In genomic region chr11:97103163-97104090, GRCm38 (mm10) we compare ENCODE assay signal across 21 mouse cellular contexts. TPM values are rescaled to one million over a fixed set of nuclear protein-coding genes. Genes with fewer than 3 reads are reported as not detected.
A peak's percentile ranks its signal among the peaks of the same experiment; 100 is the strongest.
DNase-seq lines count a peak whose midpoint lies in the region; ATAC-seq and TF ChIP-seq lines count a peak whose summit lies in the region.
"Had no signal": no experiment of that assay in that cellular context is flagged by ENCODE, and none has a peak within 500 bp of the region (broad histone marks: within the 10 kb centered on the region; RNA-seq: fewer than 3 reads in every experiment).

No protein-coding gene starts in this region.

- peaks cover 7% of the 10 kb centered on the region for H3K4me1 ChIP-seq in limb, embryonic 10.5 days
- H3K4me1 ChIP-seq: hindbrain, embryonic 15.5 days had no signal

- no peak overlapping the region for H3K4me3 ChIP-seq in gastrocnemius, adult 2 months
- H3K4me3 ChIP-seq in limb, embryonic 10.5 days: no peak overlapping the region
- H3K4me3 ChIP-seq: embryonic facial prominence, embryonic 12.5 days; forebrain, embryonic 12.5 days; heart, embryonic 13.5 days; hindbrain, embryonic 15.5 days had no signal

- peak; percentile 84 for ATAC-seq in granulocyte monocyte progenitor cell, adult 5-6 weeks (replicated peaks; ENCODE audit: poor library complexity, severe bottlenecking)
- ATAC-seq in megakaryocyte-erythroid progenitor cell, adult 5-6 weeks (replicated peaks; ENCODE audit: low FRiP score, low TSS enrichment, poor library complexity, severe bottlenecking): peak; percentile 46
- ATAC-seq: forebrain, embryonic 16.5 days had no signal

- peak; percentile 2 for DNase-seq in gastrocnemius, adult 2 months
- DNase-seq in gastrocnemius, postnatal 14 days: no peak
- DNase-seq in left cerebral cortex, adult 8-10 months (ENCODE audit: low spot score in 2 of 2): no peak
- no peak for DNase-seq in right cerebral cortex, postnatal 25 days
- no peak for DNase-seq in limb, embryonic 10.5 days (ENCODE audit: low spot score)
- DNase-seq: adrenal gland, postnatal 10 days; cerebellum, adult 11 months; cerebellum, adult 8-10 months; cerebellum, postnatal 14 days; gastrocnemius, postnatal 25 days; heart, adult 11 months; heart, postnatal 36 days had no signal

- 95% methylated on average over 10 of the region's 10 CpGs for WGBS in limb, embryonic 10.5 days

- no peaks in the 10 kb centered on the region for H3K9me3 ChIP-seq in limb, embryonic 10.5 days (replicated peaks)
- H3K9me3 ChIP-seq: embryonic facial prominence, embryonic 12.5 days; forebrain, embryonic 12.5 days; heart, embryonic 13.5 days; hindbrain, embryonic 15.5 days had no signal

- no peak for TF ChIP-seq CTCF in gastrocnemius, adult 2 months (IDR thresholded peaks at IDR 0.05)

- intact Hi-C loops in gastrocnemius, adult 2 months (cut with DNase I): loop anchor here (10.0 kb wide), 1 partner anchor 161 kb away; no protein-coding TSS in a partner anchor
- intact Hi-C loops in gastrocnemius, postnatal 14 days (cut with DNase I; ENCODE audit: low total_unique reads): no loop called here

- no peak overlapping the region for H3K27ac ChIP-seq in gastrocnemius, adult 2 months
- H3K27ac ChIP-seq in limb, embryonic 10.5 days: no peak overlapping the region
- H3K27ac ChIP-seq: embryonic facial prominence, embryonic 12.5 days; forebrain, embryonic 12.5 days; heart, embryonic 13.5 days; hindbrain, embryonic 15.5 days had no signal

- H3K27me3 ChIP-seq in limb, embryonic 10.5 days (ENCODE audit: low read depth, poor library complexity, severe bottlenecking): peaks cover 21% of the 10 kb centered on the region

- no peaks in the 10 kb centered on the region for H3K36me3 ChIP-seq in limb, embryonic 10.5 days
- H3K36me3 ChIP-seq: embryonic facial prominence, embryonic 12.5 days; forebrain, embryonic 12.5 days; heart, embryonic 13.5 days; hindbrain, embryonic 15.5 days had no signal

RNA-seq across cellular contexts. Expression of gene Tbx21, which starts 11.7 kb away (rescaled TPM):
- under 1 TPM; 0.17 to 0.48 TPM for total RNA-seq in gastrocnemius, adult 2 months (2021)
- 1 to 10 TPM in 1 of 2 experiments, under 1 TPM in 1; 0.97 to 1.4 TPM for total RNA-seq in gastrocnemius, postnatal 14 days (2021)
- total RNA-seq in granulocyte monocyte progenitor cell, adult 5-6 weeks (2014; fragmentation: Nextera tagmentation): not detected in 2 replicates
- 0.26 TPM in 1 of 2 replicates, not detected in the other for total RNA-seq in granulocyte monocyte progenitor cell, adult 5-6 weeks (2017)
- total RNA-seq in megakaryocyte-erythroid progenitor cell, adult 5-6 weeks (2014; fragmentation: Nextera tagmentation): 0.96 and 1.9 TPM in 2 replicates
- 0.30 and 0.61 TPM in 2 replicates for total RNA-seq in megakaryocyte-erythroid progenitor cell, adult 5-6 weeks (2017)
- under 1 TPM; 0.14 to 0.37 (median 0.23) TPM for total RNA-seq in left cerebral cortex, adult 8-10 months (2022)
- 0.05 and 0.08 TPM in 2 replicates for polyA plus RNA-seq in limb, embryonic 10.5 days (2016; fragmentation: Nextera tagmentation; extraction: Ambion mirVana)
- total RNA-seq: heart, postnatal 36 days had no signal
- polyA plus RNA-seq: C2C12; heart, embryonic 13.5 days; heart, postnatal 0 days had no signal

RNA-seq across cellular contexts. Expression of gene Tbkbp1, which starts 47.9 kb away (rescaled TPM):
- total RNA-seq in gastrocnemius, adult 2 months (2021): 1 to 10 TPM; 4.0 to 6.1 TPM
- total RNA-seq in gastrocnemius, postnatal 14 days (2021): 1 to 10 TPM; 5.2 to 6.5 TPM
- total RNA-seq in granulocyte monocyte progenitor cell, adult 5-6 weeks (2014; fragmentation: Nextera tagmentation): 8.0 and 8.5 TPM in 2 replicates
- total RNA-seq in granulocyte monocyte progenitor cell, adult 5-6 weeks (2017): 1.1 and 6.6 TPM in 2 replicates
- 0.89 TPM in 1 of 2 replicates, not detected in the other for total RNA-seq in megakaryocyte-erythroid progenitor cell, adult 5-6 weeks (2014; fragmentation: Nextera tagmentation)
- total RNA-seq in megakaryocyte-erythroid progenitor cell, adult 5-6 weeks (2017): 0.23 TPM in 2 replicates
- 10 to 100 TPM; 54.8 to 63.2 (median 59.6) TPM for total RNA-seq in left cerebral cortex, adult 8-10 months (2022)
- 6.1 and 7.8 TPM in 2 replicates for polyA plus RNA-seq in limb, embryonic 10.5 days (2016; fragmentation: Nextera tagmentation; extraction: Ambion mirVana)

RNA-seq across cellular contexts. Expression of gene Osbpl7, which starts 53.0 kb away (rescaled TPM):
- 1 to 10 TPM; 2.2 to 4.3 TPM for total RNA-seq in gastrocnemius, adult 2 months (2021)
- 1 to 10 TPM; 2.7 to 3.3 TPM for total RNA-seq in gastrocnemius, postnatal 14 days (2021)
- total RNA-seq in granulocyte monocyte progenitor cell, adult 5-6 weeks (2014; fragmentation: Nextera tagmentation): 24.4 and 29.4 TPM in 2 replicates
- total RNA-seq in granulocyte monocyte progenitor cell, adult 5-6 weeks (2017): 7.9 and 8.5 TPM in 2 replicates
- 14.2 and 15.0 TPM in 2 replicates for total RNA-seq in megakaryocyte-erythroid progenitor cell, adult 5-6 weeks (2014; fragmentation: Nextera tagmentation)
- total RNA-seq in megakaryocyte-erythroid progenitor cell, adult 5-6 weeks (2017): 23.5 and 25.3 TPM in 2 replicates
- total RNA-seq in left cerebral cortex, adult 8-10 months (2022): 10 to 100 TPM; 14.1 to 19.1 (median 15.4) TPM
- polyA plus RNA-seq in limb, embryonic 10.5 days (2016; fragmentation: Nextera tagmentation; extraction: Ambion mirVana): 8.3 and 10.1 TPM in 2 replicates

Comparison
In these comparisons a context has a peak if more than half of its experiments do, and no peak if none do; other contexts are left out.
1. RNA of gene Tbkbp1, which starts 47.9 kb away (total RNA-seq): 54.8 to 63.2 TPM in left cerebral cortex, adult 8-10 months; 1.1 to 8.5 TPM in granulocyte monocyte progenitor cell, adult 5-6 weeks, 5.2 to 6.5 TPM in gastrocnemius, postnatal 14 days, 4.0 to 6.1 TPM in gastrocnemius, adult 2 months and 0.23 to 0.89 TPM in megakaryocyte-erythroid progenitor cell, adult 5-6 weeks; every median in the first group is over 4 times any median in the second.